Mouse (Mus musculus) embryonic facial prominence, embryonic 14.5 days (tissue): Measurements from ENCODE around the gene Mertk. TPM values are rescaled to one million over a fixed set of nuclear protein-coding genes. Genes with fewer than 3 reads are reported as not detected.
A peak's percentile ranks its signal among the peaks of the same experiment; 100 is the strongest.

Experiments used
- ATAC-seq: fragments of 200-750 bp; cut with Nextera tagmentation; 2 replicates; pipeline ENCODE4 v1.8.0; 2017; ENCODE audit warnings: low read depth, moderate number of reproducible peaks, moderate TSS enrichment
- DNase-seq: peaks from one replicate; pipeline ENCODE4 v3.0.0-alpha.2; 2015; ENCODE audit warnings: low spot score
- H3K27ac ChIP-seq: fragments of 300-500 bp; sonication (generic); replicated peaks from 2 replicates; pipeline ENCODE4 v1.5.1; 2014; ENCODE audit warnings: low read depth, mild to moderate bottlenecking, low read length, moderate library complexity
- H3K27me3 ChIP-seq: fragments of 300-500 bp; sonication (generic); replicated peaks from 2 replicates; pipeline ENCODE4 v1.6.1; 2014; ENCODE audit warnings: low read length; ENCODE audit not compliant: control insufficient read depth, insufficient read depth
- H3K36me3 ChIP-seq: fragments of 300-500 bp; sonication (generic); 2 replicates; pipeline ENCODE4 v1.6.1; 2014; ENCODE audit warnings: low read length, mixed read lengths; ENCODE audit not compliant: control insufficient read depth, insufficient read depth
- H3K4me1 ChIP-seq: fragments of 300-500 bp; sonication (generic); 2 replicates; pipeline ENCODE4 v1.6.1; 2014; ENCODE audit warnings: antibody characterized with exemption, low read length; ENCODE audit not compliant: control insufficient read depth, insufficient read depth
- H3K4me2 ChIP-seq: fragments of 300-500 bp; sonication (generic); 2 replicates; pipeline ENCODE4 v1.6.1; 2014; ENCODE audit warnings: low read depth, mild to moderate bottlenecking, low read length, moderate library complexity, mixed read lengths
- H3K4me3 ChIP-seq: fragments of 300-500 bp; sonication (generic); 2 replicates; pipeline ENCODE4 v1.5.1; 2014; ENCODE audit warnings: low read depth, mild to moderate bottlenecking, low read length
- H3K9ac ChIP-seq: fragments of 300-500 bp; sonication (generic); 2 replicates; pipeline ENCODE4 v1.6.1; 2014; ENCODE audit warnings: low read depth, mild to moderate bottlenecking, low read length, moderate library complexity, mixed read lengths
- H3K9me3 ChIP-seq: fragments of 300-500 bp; sonication (generic); 2 replicates; pipeline ENCODE4 v1.6.1; 2016; ENCODE audit warnings: low read length; ENCODE audit not compliant: control insufficient read depth
- WGBS: fragments of 180-500 bp; shearing (Covaris S2); extraction: QIAGEN DNeasy Blood & Tissue Kit; methylation state at CpG from one replicate; pipeline ENCODE4 v1.1.7; 2014; 5-methylcytosine and 5-hydroxymethylcytosine counted together
- polyA plus RNA-seq: library from polyadenylated mRNA; unstranded; fragments of >200 nt; fragmentation: Nextera tagmentation; extraction: Ambion mirVana; gene quantifications from 2 replicates; pipeline ENCODE4 v1.2.1, GENCODE M21; 2014

Gene Mertk
- polyA plus RNA-seq, 1 experiment from 2014 or later: 9.6 TPM

DNA sequence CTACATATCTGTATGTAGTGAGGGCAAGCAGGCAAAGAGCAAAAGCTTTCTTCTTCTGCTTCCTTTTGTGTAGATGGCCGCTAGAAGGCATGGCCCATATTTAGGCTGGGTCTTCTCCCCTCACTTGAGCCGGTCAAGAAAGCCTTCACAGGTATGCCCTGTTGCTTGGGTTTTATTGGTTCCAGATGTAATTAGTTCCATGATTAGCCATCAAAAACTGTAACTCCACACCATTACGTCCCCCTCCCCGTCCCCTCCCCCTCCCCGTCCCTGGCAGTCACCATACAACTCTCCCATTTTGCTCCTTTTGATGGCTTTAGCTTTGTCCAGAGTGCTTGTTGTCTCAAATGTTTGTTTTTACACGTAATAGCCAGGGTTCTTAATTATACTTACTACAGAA is 14.2 kb downstream of the Mertk start:
- WGBS: 34% methylated on average over 6 of the region's 6 CpGs
- Histone ChIP-seq H3K27me3 (no peaks in the 10 kb centered on the region), H3K27ac (peak overlapping the region; percentile 90), H3K4me3 (no peak overlapping the region), H3K4me2 (peak overlapping the region; percentile 29; the same call in 1 of the 2 replicates), H3K36me3 (no peaks in the 10 kb centered on the region), H3K9ac (no peak overlapping the region), H3K4me1 (peaks cover 58% of the 10 kb centered on the region), H3K9me3 (no peaks in the 10 kb centered on the region)
- DNase-seq (no peak), ATAC-seq (no peak)

- WGBS: 19% methylated on average over 5 of the region's 5 CpGs
- H3K4me2 ChIP-seq: peak overlapping the region; percentile 29; the same call in 1 of the 2 replicates
- H3K4me3 ChIP-seq: no peak overlapping the region
- ATAC-seq (peak; percentile 94), DNase-seq (peak; percentile 98)
- no peaks in the 10 kb centered on the region for H3K36me3 ChIP-seq
- H3K9me3 ChIP-seq: no peaks in the 10 kb centered on the region
- H3K4me1 ChIP-seq: peaks cover 56% of the 10 kb centered on the region
- H3K9ac ChIP-seq: no peak overlapping the region
- no peaks in the 10 kb centered on the region for H3K27me3 ChIP-seq
- peak overlapping the region; percentile 90 for H3K27ac ChIP-seq
Measured at GRCm38 (mm10) chr2:128713548-128714003, 14.8 kb downstream of the Mertk start.

- no peak for DNase-seq
- H3K4me2 ChIP-seq: no peak overlapping the region; the same call in 1 of the 2 replicates
- peaks cover 45% of the 10 kb centered on the region for H3K4me1 ChIP-seq
- no peak for ATAC-seq
- no peaks in the 10 kb centered on the region for H3K27me3 ChIP-seq
- H3K9ac ChIP-seq: no peak overlapping the region
- H3K4me3 ChIP-seq: no peak overlapping the region
- peak overlapping the region; percentile 90 for H3K27ac ChIP-seq
- WGBS: 40% methylated on average over 7 of the region's 7 CpGs
- no peaks in the 10 kb centered on the region for H3K9me3 ChIP-seq
- H3K36me3 ChIP-seq: no peaks in the 10 kb centered on the region
Measured at GRCm38 (mm10) chr2:128714724-128715241, 16.0 kb downstream of the Mertk start.

- no peak overlapping the region for H3K4me2 ChIP-seq
- no peak overlapping the region for H3K9ac ChIP-seq
- no peaks in the 10 kb centered on the region for H3K36me3 ChIP-seq
- no peaks in the 10 kb centered on the region for H3K27me3 ChIP-seq
- no peak overlapping the region for H3K4me3 ChIP-seq
- no peak overlapping the region for H3K27ac ChIP-seq
- no peaks in the 10 kb centered on the region for H3K9me3 ChIP-seq
- no peak for ATAC-seq
- DNase-seq: no peak
- H3K4me1 ChIP-seq: peaks cover 33% of the 10 kb centered on the region
- WGBS: 84% methylated on average over 1 of the region's 1 CpGs
Measured at GRCm38 (mm10) chr2:128715979-128716378, 17.2 kb downstream of the Mertk start.

- ATAC-seq: no peak
- H3K9me3 ChIP-seq: no peaks in the 10 kb centered on the region
- H3K36me3 ChIP-seq: no peaks in the 10 kb centered on the region; the same call in 1 of the 2 replicates
- 95% methylated on average over 2 of the region's 2 CpGs for WGBS
- H3K4me2 ChIP-seq: no peak overlapping the region
- H3K4me1 ChIP-seq: peaks cover 17% of the 10 kb centered on the region
- no peak overlapping the region for H3K4me3 ChIP-seq
- no peaks in the 10 kb centered on the region for H3K27me3 ChIP-seq
- no peak for DNase-seq
- H3K27ac ChIP-seq: no peak overlapping the region
- no peak overlapping the region for H3K9ac ChIP-seq
Measured at GRCm38 (mm10) chr2:128719380-128719779, 20.6 kb downstream of the Mertk start.

DNA sequence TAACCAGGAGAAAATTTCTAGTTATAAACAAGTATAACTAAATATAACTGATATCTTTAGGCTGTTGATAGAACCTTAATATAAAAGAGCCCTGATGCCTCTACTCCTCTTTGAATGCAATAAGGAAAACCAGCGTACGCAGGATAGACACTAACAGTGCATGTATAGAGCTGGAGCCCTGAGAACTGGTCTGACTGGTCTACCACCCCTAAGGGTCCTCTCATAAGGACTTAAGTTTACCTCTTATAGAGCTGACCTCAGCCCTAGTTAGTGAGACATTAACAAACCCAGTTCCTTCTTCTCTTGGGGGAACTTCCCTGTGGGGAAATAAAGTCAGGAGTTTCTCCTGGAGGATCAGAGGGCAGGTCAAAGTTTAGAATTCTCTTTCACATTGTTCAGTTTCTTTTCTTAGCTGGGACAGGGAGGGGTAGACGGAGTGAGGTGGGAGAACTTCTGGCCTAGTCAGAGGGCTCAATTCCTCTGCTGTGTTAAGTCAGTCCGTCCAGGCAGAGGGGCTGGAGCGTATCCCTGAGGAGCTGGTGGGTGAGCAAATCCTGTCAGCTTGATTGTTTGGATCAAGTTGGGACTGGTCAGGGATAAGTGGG is 23.5 kb downstream of the Mertk start:
- DNase-seq (no peak), ATAC-seq (no peak)
- H3K4me1 ChIP-seq: no peaks in the 10 kb centered on the region

DNA sequence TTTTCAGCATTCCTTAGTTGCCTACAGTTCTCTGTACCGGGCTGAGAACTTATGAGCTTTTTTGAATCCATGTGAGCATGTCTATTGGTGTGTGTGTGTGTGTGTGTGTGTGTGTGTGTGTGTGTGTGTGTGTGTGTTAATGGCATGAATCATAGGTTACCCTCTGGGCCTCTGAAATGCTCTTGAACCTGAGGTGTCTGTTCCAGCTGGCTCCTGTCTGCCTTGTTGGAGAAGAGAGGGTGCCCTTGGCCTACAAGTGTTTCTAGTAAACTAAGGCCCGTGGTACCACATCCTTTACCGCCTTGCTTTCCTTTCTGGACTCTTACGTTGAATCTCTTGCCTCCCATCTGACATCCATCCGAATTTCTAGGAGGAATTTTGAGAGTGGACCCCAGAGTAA is 27.3 kb downstream of the Mertk start:
- Histone ChIP-seq H3K36me3 (peaks cover 18% of the 10 kb centered on the region; the same call in 1 of the 2 replicates), H3K9me3 (no peaks in the 10 kb centered on the region), H3K27me3 (no peaks in the 10 kb centered on the region), H3K9ac (no peak overlapping the region), H3K4me1 (no peaks in the 10 kb centered on the region), H3K4me2 (no peak overlapping the region), H3K4me3 (no peak overlapping the region), H3K27ac (no peak overlapping the region)
- ATAC-seq: no peak
- DNase-seq: no peak
- 90% methylated on average over 5 of the region's 5 CpGs for WGBS

More for the DNA sequence above, 23.5 kb downstream of the Mertk start:
- H3K9me3 ChIP-seq: no peaks in the 10 kb centered on the region
- H3K27me3 ChIP-seq: no peaks in the 10 kb centered on the region
- WGBS: 91% methylated on average over 5 of the region's 5 CpGs
- no peak overlapping the region for H3K4me3 ChIP-seq
- H3K36me3 ChIP-seq: no peaks in the 10 kb centered on the region; the same call in 1 of the 2 replicates
- no peak overlapping the region for H3K9ac ChIP-seq
- H3K27ac ChIP-seq: no peak overlapping the region
- H3K4me2 ChIP-seq: no peak overlapping the region

DNA sequence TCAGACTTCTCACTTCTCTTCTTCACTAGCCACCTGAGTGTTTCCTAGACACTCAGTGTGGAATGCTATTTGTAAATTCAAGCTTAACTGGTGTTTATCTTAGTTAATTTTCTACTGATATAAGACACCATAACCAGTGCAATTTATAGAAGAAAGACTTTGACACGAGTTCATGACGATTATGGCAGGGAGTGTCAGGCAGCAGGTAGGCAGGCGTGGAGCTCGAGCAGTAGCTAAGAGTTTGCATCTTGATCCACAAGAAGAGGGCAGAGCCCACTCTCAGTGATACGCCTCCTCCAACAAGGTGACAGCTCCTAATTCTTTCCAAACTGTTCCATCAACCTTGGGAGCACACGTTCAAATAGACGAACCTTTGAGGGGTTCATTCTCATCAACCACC is 27.9 kb downstream of the Mertk start:
- WGBS: 83% methylated on average over 7 of the region's 7 CpGs
- H3K36me3 ChIP-seq: peaks cover 19% of the 10 kb centered on the region; the same call in 1 of the 2 replicates
- H3K27ac ChIP-seq: no peak overlapping the region
- no peaks in the 10 kb centered on the region for H3K9me3 ChIP-seq
- H3K4me1 ChIP-seq: no peaks in the 10 kb centered on the region
- no peaks in the 10 kb centered on the region for H3K27me3 ChIP-seq
- no peak overlapping the region for H3K4me2 ChIP-seq
- ATAC-seq: no peak
- no peak for DNase-seq
- H3K9ac ChIP-seq: no peak overlapping the region
- no peak overlapping the region for H3K4me3 ChIP-seq

DNA sequence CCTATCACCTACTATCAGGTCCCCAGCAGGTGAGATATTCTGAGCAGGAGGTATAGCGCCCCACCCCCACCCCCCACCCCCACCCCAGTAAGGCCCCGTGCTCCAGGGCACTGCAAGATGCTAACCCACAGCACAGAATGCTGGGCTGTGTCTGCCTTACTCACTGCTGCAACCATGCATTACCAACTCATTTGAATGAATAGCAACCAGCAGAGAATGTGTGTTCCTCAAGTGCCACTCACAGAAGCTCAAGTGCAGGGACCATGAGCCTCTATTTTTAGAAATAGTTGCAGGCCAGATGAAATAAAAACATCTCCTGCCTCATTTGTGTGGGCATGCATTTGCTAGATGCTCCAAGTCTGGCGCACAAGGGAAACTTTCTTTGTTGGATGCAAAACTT is 28.8 kb downstream of the Mertk start:
- H3K4me1 ChIP-seq: no peaks in the 10 kb centered on the region
- no peaks in the 10 kb centered on the region for H3K9me3 ChIP-seq
- H3K4me3 ChIP-seq: no peak overlapping the region
- WGBS: 56% methylated on average over 3 of the region's 3 CpGs
- ATAC-seq (no peak), DNase-seq (no peak)
- no peak overlapping the region for H3K9ac ChIP-seq
- H3K27ac ChIP-seq: no peak overlapping the region
- no peak overlapping the region for H3K4me2 ChIP-seq
- peaks cover 21% of the 10 kb centered on the region; the same call in 1 of the 2 replicates for H3K36me3 ChIP-seq
- H3K27me3 ChIP-seq: no peaks in the 10 kb centered on the region
